Mouse (Mus musculus): ENCODE data around the gene Capn5.

DNA sequence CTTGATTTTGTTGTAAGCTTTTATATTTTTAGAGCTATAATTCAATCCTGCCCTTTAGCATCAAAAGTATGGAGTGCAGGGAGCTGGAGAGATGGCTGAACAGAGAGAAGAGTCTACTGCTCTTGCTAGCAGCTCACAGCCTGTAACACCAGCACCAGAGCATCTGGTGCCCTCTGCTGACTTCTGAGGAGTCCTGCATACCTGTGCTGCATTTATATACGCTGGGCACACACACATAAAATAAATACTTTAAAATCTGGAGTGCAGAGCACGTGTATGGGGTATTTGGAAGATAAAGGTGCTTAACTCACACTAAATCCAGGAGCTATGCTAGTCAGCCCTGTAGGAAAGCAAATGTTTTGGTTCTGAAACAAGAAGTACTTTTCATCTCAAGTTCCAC, 91.7 kb downstream of the Capn5 start:
- TF ChIP-seq CTCF (conservative IDR thresholded peaks at IDR 0.05 in 1 of 2, IDR thresholded peaks at IDR 0.05 in 1 of 2; ENCODE audit: low read depth in 2 of 2, low read length in 2 of 2) (peak in 1 of 2 experiments; percentile 74; a peak in 2 of 4 replicates), CHD2 (IDR thresholded peaks at IDR 0.05; ENCODE audit: low read length) (no peak), EP300 (IDR thresholded peaks at IDR 0.05; ENCODE audit: low read length) (no peak), ZKSCAN1 (IDR thresholded peaks at IDR 0.05; ENCODE audit: borderline replicate concordance, low read depth, low read length) (no peak), ELF1 (IDR thresholded peaks at IDR 0.05; ENCODE audit: low read depth, low read length) (no peak), TBP (conservative IDR thresholded peaks at IDR 0.05; ENCODE audit: low read depth, low read length) (no peak), HCFC1 (IDR thresholded peaks at IDR 0.05; ENCODE audit: low read depth, low read length) (no peak)

Measured in CH12.LX (cell line).